Mouse (Mus musculus): Measurements from ENCODE around the gene Ptch1. TPM values are rescaled to one million over a fixed set of nuclear protein-coding genes. Genes with fewer than 3 reads are reported as not detected.

The Ptch1 gene
- 10 to 100 TPM in 1 of 2 experiments, 1 to 10 TPM in 1; 8.6 to 10.4 TPM for total RNA-seq (2021)
- long read RNA-seq, experiment 1, partial matches to known transcripts = 2 of 18 reads
- long read RNA-seq, experiment 1, other reads (novel, unspliced or antisense) = 16 of 18 reads
- long read RNA-seq, experiment 2, partial matches to known transcripts = 0 of 22 reads
- long read RNA-seq, experiment 2, other reads (novel, unspliced or antisense) = 22 of 22 reads

DNA sequence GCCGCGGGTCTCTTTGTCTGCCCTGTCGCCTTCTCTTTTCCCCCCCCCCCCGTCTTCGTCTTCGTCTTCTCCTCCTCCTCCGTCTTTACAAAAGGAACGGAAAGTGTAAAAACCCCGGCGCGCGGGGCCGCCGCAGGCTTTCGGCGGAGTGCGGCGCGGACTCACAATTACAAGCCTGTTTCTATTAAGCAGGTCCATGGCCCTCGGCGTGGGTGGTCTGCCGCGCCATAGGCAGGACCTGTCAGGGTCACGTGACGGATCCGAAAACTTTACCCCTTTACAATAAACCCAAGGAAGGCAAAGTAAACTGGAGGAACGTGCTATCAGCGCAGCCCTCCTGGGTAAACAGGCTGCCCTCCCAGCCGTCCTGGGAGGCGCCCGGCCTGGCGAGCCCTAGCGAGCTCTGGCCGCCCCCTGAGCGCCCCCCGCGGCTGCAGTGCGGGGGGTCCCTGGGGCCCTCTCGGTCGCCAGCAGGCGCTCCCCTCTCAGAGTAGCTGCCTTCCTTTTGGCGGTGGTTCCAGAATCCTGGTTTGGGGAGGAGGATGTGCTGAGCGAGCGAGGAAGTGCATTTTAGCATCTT is at the start of gene Ptch1:
Gene Ptch1, minus strand, starts transcription at position 343 of the 580 bp plus-strand sequence.
- intact Hi-C loops (cut with DNase I) = no loop called here
- peak in 1 of 2 experiments; percentile 24 for DNase-seq

DNA sequence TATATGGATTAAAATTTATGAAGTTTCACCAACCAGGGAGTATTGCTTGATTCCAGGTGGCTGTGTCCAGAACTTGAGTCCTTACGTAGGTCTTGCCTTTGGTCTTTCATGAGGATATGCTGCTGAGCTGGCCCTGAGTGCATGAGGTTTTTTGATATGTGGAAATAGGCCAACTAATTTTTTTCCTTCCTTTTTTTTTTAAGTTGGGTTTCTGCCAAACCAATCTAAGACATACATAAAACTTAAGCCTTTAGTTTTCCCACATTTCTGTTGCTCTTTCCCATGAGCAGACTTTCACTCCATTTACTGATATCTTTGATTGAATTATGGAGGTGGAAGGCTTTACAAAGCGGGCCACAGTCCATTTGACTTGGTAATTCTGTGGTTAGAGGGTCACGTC is 47.9 kb upstream of the Ptch1 start:
- intact Hi-C loops (cut with DNase I) = no loop called here
- no peak for DNase-seq

DNA sequence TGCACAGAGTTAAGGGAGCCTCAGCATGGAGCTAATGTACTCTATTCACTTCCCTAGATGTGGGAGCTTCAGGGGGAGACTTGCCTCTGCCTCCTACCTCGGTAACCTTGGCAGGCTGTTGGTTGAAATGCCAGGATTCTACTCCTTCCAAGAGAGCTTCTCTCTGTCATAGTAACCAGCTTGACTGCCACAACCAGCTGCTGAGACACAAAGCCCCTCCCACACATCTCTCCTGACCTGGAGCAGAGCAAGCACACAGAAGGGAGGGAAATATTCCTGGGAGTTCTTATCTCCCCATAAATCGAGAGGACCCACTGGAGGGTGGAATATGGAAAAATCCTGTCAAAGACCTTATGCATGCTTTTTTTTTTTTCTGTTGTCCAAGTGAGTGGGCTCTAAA is 39.8 kb upstream of the Ptch1 start:
- no peak for DNase-seq
- intact Hi-C loops (cut with DNase I) = no loop called here

DNA sequence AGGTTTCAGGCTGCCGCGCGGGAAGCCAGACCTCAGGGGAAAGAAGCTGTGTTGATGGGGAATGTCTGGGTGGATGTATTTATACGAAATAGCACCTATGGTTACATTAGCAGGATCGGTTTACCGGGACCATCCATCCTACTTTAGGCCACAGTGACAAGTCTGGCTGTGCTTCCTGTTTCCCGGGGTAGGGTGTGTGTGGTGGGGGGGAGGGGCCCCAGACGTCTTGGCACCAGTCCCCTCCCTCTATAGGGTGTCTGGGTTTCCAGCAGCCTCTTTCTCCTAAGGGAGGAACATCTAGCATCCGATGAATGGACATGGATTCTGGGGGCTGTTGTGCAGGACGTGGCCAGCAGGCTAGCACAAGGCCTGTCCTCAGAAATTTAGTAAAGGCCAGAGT is 36.3 kb upstream of the Ptch1 start:
- no peak for DNase-seq
- intact Hi-C loops (cut with DNase I) = no loop called here

DNA sequence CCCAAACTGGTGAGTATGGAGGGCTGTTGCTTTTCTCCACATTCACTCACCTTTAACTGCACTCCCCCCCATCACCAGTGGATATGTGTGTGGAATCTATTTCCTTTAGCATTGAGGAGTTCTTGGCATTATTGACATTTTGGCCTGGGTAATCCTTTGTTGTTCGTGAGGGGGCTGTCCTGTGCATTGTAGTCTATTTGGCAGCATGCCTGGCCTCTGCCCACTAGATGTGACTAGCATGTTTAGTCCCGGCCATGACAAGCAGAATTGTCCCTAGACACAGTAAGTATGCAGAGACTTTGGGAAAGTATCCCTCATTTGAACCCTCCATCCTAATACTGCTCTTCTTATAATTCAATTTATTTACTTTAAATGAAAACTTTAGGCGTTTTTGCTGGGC is 24.2 kb upstream of the Ptch1 start:
- intact Hi-C loops (cut with DNase I) = no loop called here
- no peak for DNase-seq

DNA sequence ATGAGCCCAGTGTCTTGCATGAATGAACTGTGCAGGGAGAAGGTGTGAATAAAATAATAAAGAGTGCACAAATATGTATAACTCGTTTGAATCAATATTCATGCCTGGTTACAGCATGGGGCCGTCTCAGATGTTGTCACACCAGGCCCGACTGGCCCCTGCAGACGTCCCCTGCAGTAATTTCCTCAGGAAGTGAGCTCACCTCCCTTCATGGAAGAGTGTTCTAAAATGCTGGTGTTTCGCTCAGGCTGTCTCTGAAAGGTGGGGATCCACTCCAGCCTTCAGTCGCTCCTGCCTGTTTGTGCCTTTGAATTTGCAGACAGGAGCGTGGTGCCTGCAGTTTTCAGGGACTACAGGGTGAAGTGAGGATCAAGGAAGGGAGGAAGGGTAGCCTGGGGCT is 22.5 kb upstream of the Ptch1 start:
- no peak for DNase-seq
- intact Hi-C loops (cut with DNase I) = no loop called here

DNA sequence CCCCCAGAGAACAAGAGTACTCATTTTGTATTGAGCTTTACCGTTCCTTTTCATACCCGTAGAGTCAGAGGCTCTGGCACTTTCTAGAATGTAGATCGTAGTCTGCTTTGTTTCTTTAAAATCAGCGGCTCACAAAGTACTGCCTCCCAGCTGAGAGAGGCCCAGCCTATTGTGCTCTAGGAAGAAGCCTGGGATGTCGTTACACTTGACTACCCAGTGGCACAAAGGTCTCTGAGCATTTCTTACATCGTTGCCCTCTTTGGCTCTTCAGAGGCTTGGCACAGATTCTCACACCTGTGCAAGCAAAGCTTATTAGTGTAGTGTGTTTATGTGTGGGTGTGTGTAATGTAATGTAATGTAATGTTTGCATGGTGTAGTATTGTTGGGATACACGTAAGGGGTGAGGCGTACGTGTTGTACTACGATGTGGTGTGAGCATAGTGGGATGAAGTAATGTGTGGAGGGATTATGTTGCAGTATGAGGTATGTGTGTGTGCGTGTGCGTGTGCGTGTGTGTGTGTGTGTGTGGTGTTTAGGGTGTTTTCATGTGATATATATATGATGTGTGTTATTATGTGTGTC is 20.2 kb upstream of the Ptch1 start:
- intact Hi-C loops (cut with DNase I) = no loop called here

DNA sequence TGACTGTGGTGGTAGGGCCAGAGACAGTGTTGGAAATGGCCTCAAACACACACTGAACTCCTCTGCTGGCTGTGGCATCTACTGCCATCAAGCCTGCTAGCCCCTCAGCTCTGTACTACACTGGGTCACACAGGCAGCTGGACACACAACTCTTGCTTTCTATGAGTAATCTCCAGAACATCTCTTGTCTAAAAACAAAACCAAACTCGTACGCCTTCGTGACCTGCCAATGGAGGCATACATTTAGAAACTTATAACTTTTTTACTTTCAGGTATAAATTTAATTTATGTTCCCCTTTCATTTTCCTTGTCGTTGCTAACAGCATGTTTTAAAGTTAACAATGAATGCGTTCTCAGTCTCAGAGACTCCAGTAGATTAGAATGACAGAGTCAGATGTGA is 19.4 kb upstream of the Ptch1 start:
- intact Hi-C loops (cut with DNase I) = no loop called here
- no peak for DNase-seq

More for the DNA sequence above, 20.2 kb upstream of the Ptch1 start:
- no peak for DNase-seq

DNA sequence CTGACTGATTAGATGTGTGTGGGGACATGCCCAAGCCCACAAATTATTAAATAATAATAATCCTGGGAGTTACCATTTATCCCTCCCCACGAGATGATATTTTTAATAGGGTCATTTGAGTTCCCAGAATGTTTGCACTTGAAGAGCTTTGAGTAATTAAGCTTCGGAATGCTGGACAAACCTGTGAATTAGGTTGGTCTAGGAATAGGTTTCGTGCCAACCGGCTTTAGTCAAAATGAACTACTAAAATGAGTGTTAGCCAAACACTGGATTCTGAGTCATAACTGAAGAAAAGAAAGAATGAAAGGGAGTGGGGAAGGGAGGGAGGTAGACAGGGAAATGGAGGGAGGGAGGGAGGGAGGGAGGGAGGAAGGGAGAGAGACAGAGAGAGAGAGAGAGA is 1.2 kb upstream of the Ptch1 start:
- DNase-seq = no peak
- intact Hi-C loops (cut with DNase I) = no loop called here

DNA sequence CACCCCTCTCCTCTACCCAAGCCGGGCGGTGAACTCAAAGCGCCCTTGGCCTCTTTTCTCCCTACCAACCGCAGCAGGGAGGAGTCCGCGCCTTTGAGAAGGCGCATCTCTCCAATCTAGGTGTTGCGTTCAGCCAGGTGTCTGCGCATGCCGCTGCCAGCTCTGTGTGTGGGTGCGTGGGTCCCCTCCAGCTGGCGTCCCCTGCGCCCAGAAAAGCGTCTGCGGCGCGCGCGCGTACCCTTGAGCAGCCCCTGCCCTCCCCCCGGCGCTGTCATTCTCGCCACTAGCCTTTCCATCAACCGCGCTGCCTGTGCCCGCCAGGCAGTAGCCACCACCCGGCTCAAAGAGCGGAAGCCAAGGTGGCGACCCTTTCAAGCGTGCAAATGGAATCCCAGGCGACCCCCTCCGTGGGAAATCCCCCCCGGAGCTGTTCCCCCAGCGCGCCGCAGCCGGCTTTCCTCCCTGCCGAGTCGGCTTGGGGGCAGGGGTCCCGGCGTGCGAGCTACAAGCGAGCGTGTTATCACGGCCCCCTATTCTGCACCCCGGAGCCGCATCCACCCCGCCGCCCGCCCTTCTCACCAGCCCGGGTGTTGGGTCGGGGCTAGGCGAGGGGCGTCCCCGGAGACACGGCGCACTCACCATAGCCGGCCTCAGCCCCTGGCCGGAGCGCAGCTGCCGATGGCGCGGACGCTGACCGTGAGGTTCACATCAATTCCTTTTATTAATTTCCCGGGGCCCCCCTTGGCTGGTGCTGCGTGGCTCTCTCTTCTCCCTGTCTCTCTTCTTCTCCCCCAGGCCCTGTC is 744 bp downstream of the Ptch1 start:
- intact Hi-C loops (cut with DNase I) = no loop called here
- no peak for DNase-seq

DNA sequence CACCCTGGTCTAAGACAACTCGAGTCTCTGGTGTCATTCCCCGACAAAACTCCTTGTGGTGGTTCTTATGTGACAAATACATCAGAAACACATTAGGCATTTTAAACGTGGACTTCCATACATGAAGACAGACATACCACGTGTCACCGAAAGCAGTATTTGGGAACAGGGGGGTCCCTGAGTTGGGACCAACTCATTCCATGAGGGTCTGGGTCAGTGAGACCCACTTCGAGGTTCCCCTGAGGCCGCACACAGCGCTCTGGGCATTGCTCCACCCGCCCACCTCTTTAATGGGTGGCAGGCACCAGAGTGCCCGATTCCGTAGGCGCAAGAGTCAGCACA is 1.3 kb downstream of the Ptch1 start:
- no peak for DNase-seq
- intact Hi-C loops (cut with DNase I) = no loop called here

DNA sequence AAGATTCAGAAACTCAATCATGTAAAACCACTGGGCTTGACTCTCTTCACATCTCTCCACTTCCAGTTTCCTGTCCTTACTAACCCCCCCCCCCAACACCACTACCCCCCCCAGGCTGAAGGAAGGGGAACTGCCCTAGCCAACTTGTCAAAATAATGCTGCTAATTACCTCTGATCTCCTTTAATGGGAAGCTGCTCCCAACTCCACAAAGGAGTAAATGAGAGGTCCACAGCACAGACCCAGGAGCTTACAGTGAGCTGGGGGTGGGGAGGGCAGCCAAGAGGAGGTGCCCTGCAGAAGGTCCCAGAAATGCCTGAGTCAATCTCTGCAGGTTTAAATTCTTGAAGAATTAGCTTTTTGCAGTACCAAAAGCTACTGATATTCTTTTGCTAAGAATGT is 2.9 kb downstream of the Ptch1 start:
- intact Hi-C loops (cut with DNase I) = no loop called here
- no peak for DNase-seq

DNA sequence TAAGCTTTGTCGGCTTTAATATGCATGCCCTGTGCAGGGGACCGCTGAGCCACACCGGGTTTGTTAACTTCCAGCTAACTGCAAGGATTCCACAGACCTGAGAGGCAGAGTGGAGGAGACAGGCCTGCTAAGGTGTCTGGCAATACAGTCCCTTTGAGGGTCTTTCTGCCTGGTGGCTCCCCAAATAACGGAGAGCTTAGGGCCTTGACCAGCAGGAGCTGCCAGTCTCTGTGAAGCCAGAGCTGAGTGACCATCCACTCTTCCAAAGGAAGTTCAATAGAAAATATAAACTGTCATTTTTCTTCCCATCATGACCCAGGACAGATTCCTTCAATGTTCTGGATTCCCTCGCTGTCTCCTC is 4.0 kb downstream of the Ptch1 start:
- intact Hi-C loops (cut with DNase I) = loop anchor here (5.0 to 10.0 kb wide), 2 partner anchors 137 to 245 kb away; partner anchors contain the start of gene Ercc6l2
- DNase-seq = no peak

DNA sequence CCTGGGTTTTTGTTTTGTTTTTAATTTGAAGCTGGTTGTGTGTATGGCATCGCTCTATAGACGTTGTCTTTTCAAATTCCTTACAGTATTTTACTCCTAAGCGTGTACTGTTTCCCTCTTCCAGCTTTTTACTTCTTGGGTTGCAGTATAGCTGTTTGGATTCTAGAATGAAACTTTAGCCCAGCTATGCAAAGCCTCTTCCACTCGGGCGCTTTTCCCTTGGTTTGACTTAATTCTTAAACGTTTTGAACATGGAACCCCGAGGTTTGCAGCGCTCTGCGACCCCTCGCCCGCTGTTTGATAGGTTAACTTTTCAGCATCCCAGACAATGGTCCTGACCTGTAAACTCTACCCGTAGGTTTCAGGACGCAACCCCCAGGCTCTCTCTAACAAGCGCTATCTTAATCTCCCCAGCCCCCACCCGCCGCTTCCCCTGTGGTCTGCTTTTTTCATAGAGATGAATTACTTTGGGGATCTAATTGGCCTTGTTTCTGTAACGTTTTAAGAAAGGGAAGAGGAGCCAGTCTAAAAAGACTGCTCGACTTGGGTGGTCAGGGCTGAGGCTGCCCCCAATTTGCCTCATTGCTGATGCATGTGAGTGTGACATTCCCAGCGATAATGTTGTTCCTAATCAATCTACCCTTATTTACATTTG is 4.5 kb downstream of the Ptch1 start:
- intact Hi-C loops (cut with DNase I) = loop anchor here (5.0 to 10.0 kb wide), 2 partner anchors 137 to 246 kb away; partner anchors contain the start of gene Ercc6l2
- DNase-seq = no peak

DNA sequence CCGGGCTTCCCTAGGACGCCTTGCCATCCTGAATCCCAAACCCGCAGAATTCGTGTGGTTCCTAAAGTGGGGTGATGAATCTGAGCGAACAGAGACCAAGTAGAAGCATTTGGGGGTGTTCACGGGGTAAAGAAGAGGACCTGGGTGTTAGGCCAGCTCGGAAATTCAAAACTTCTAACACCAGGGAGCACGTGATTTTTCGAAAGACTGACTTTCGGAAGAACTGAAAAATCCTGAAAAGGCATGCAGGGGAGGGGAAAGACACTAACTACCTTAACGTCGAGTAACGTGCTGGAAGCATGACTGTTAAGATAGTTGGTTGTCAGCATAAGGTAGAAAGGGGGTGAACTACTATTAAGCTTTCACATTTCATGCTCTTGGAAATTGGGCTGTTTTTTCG is 5.1 kb downstream of the Ptch1 start:
- no peak for DNase-seq
- intact Hi-C loops (cut with DNase I) = loop anchor here (5.0 to 10.0 kb wide), 2 partner anchors 136 to 246 kb away; partner anchors contain the start of gene Ercc6l2

DNA sequence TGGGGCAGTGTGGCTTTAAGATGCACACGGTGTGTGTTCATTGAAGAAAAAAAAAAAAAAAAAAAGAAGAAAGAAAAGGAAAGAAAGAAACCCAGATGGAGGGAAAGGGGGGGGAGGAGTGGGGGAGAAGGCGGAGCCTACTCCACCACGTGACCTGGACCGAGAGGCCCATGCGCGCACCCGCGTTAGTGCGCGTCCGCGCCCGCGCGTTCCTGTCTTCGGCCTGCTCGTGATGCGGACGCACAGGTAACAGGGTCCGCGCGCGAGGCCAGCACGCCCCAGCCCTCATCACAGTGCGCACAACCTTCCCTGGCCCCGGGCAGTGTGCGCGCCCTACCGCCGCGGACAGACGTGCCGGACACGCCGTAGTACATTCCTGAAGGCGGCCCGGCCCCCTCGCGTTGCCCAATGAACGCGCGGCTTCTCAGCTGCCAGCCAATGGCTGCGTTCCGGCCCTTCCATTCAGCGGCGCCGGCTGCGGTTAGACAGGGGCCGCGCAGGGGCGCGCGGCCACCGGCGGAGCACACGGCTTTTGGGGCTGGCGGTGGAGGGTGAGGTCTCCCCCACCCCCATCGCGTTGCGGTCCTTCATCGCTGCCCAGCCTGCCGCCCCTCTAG is 5.6 kb downstream of the Ptch1 start:
- peak; percentile 89 to 90 for DNase-seq
- intact Hi-C loops (cut with DNase I) = loop anchor here (5.0 to 10.0 kb wide), 2 partner anchors 135 to 247 kb away; partner anchors contain the start of gene Ercc6l2

DNA sequence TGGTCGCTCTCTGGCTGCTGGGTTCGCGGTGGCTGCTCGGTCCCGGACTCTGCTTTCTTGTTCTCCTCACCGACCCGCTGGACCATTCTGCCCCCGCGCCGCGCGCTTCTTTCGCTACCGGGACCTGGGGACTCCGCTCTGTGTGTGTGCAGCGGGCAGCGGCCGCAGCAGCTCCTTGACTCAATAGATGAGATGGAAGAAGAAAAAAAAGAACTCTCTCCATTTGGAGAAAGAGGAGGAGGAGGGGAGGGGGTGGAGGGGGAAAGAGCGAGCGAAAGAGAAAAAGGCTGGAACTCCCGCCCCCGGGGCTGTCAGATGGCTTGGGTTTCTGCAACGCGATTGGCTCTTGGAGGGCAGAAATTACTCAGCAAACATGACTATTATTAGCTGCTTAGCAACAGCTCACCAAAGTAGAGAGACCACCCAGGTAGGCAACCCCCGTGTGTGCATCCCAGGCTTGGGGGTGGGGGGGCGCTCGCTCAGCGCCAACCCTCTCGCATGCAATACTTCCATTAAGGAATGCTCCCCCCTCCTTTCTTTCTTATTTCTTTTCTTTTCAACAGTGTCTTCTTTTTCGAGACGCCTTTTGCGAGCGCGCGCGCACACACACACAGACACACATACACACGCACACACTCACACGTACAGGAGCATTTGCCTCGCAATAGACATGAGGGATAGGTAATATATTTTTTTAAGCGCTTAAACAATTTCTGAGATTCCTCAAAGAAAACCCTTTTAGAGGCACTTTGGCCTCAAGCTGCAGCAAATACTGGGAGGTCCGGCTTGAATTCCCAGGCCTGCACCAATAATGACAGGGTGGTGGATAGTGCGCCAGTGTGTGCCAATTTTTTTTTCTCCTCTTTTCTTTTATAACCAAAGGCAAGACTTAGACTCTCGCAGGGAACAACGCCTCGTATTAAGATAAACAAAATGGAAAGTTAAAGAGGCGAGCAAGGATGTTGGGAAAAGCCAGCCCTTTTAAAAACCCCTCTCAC is 7.1 kb downstream of the Ptch1 start:
- DNase-seq = peak; percentile 61 to 63
- intact Hi-C loops (cut with DNase I) = loop anchor here (5.0 to 10.0 kb wide), 2 partner anchors 134 to 248 kb away; partner anchors contain the start of gene Ercc6l2

DNA sequence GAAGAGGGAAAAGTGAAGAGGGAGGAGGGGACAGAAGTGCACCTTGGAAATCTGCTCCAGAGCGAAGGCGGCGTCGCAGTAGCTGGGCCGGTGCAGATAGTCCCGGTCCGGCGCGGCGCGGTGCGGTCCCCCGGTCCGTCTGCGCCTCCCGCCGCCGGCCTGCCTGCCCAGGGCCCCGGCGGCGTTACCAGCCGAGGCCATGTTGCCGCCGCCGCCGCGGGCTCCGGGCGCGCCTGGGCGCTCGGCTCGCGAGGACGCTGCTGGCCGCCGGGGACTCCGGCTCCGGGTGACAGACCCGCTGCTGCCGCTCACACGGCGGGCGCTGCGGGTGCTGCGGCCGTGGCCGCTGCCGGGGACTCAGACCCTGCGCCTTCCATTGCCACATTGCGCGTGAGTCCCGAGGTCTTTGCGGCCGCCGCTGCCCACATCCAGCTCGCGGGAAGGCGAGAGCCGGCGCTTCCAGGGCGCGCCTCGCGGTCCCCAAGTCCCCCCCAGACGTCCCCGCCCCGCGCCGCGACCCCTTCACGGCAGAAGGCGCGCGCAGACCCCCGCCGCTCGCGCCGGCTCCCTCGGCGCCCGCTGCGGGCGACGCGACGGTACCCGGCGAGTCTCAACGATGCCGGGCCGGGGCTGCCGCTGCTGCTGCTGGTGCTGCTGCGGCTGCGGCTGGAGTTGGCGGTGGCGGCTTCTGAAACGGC is 7.9 kb downstream of the Ptch1 start:
- intact Hi-C loops (cut with DNase I) = loop anchor here (5.0 to 10.0 kb wide), 2 partner anchors 133 to 249 kb away; partner anchors contain the start of gene Ercc6l2
- peak in 1 of 2 experiments; percentile 42 for DNase-seq
